Mouse (Mus musculus) heart, embryonic 14.5 days (tissue): ENCODE measurements around the gene Scn4b. TPM values are rescaled to one million over a fixed set of nuclear protein-coding genes. Genes with fewer than 3 reads are reported as not detected.
A peak's percentile ranks its signal among the peaks of the same experiment; 100 is the strongest.

Experiments used
- ATAC-seq: fragments of 200-750 bp; cut with Nextera tagmentation; 2 replicates; pipeline ENCODE4 v1.8.0; 2017; ENCODE audit warnings: low read depth, moderate TSS enrichment; ENCODE audit not compliant: insufficient number of reproducible peaks, insufficient read depth, low FRiP score
- H3K27ac ChIP-seq, 2 experiments: fragments of 200-500 bp in 1 of 2; fragments of 300-500 bp in 1 of 2; sonication (generic) in 1 of 2; replicated peaks in 1 of 2; 2 replicates each; pipeline ENCODE4 v1.5.1; 2012 to 2014; ENCODE audit warnings: low read depth in 2 of 2, low read length in 2 of 2, control low read depth in 1 of 2, mild to moderate bottlenecking in 1 of 2, mixed read lengths in 1 of 2; ENCODE audit not compliant: control insufficient read depth in 1 of 2, insufficient read depth in 1 of 2
- H3K27me3 ChIP-seq: fragments of 300-500 bp; sonication (generic); 2 replicates; pipeline ENCODE4 v1.6.1; 2014; ENCODE audit warnings: mild to moderate bottlenecking, low read length, control low read depth; ENCODE audit not compliant: control insufficient read depth, insufficient read depth
- H3K36me3 ChIP-seq: fragments of 300-500 bp; sonication (generic); 2 replicates; pipeline ENCODE4 v1.6.1; 2014; ENCODE audit warnings: mild to moderate bottlenecking, control low read depth, low read length, mixed read lengths; ENCODE audit not compliant: control insufficient read depth, insufficient read depth
- H3K4me1 ChIP-seq, 2 experiments: fragments of 200-500 bp in 1 of 2; fragments of 300-500 bp in 1 of 2; sonication (generic) in 1 of 2; 2 replicates each; pipeline ENCODE4 v1.6.1; 2012 to 2014; ENCODE audit warnings: low read length in 2 of 2, control low read depth in 1 of 2, mixed read lengths in 1 of 2; ENCODE audit not compliant: control insufficient read depth in 2 of 2, insufficient read depth in 2 of 2
- H3K4me2 ChIP-seq: fragments of 300-500 bp; sonication (generic); 2 replicates; pipeline ENCODE4 v1.6.1; 2014; ENCODE audit warnings: mild to moderate bottlenecking, low read length
- H3K4me3 ChIP-seq, 2 experiments: fragments of 200-500 bp in 1 of 2; fragments of 300-500 bp in 1 of 2; sonication (generic) in 1 of 2; 2 replicates each; pipeline ENCODE4 v1.5.1; 2012 to 2014; ENCODE audit warnings: low read length in 2 of 2, mild to moderate bottlenecking in 2 of 2, control low read depth in 1 of 2, low read depth in 1 of 2, moderate library complexity in 1 of 2; ENCODE audit not compliant: control insufficient read depth in 1 of 2, insufficient read depth in 1 of 2
- H3K9ac ChIP-seq: fragments of 300-500 bp; sonication (generic); 2 replicates; pipeline ENCODE4 v1.6.1; 2014; ENCODE audit warnings: mild to moderate bottlenecking, low read length
- H3K9me3 ChIP-seq: fragments of 300-500 bp; sonication (generic); 2 replicates; pipeline ENCODE4 v1.6.1; 2016; ENCODE audit warnings: low read length, control low read depth; ENCODE audit not compliant: control insufficient read depth
- WGBS: fragments of 180-500 bp; shearing (Covaris S2); extraction: QIAGEN DNeasy Blood & Tissue Kit; methylation state at CpG from one replicate; pipeline ENCODE4 v1.1.7; 2014; 5-methylcytosine and 5-hydroxymethylcytosine counted together
- polyA plus RNA-seq: library from polyadenylated mRNA; unstranded; fragments of >200 nt; fragmentation: Nextera tagmentation; extraction: Ambion mirVana; gene quantifications from 2 replicates; pipeline ENCODE4 v1.2.1, GENCODE M21; 2014

Gene Scn4b
- polyA plus RNA-seq, 1 experiment from 2014 or later = not detected

DNA sequence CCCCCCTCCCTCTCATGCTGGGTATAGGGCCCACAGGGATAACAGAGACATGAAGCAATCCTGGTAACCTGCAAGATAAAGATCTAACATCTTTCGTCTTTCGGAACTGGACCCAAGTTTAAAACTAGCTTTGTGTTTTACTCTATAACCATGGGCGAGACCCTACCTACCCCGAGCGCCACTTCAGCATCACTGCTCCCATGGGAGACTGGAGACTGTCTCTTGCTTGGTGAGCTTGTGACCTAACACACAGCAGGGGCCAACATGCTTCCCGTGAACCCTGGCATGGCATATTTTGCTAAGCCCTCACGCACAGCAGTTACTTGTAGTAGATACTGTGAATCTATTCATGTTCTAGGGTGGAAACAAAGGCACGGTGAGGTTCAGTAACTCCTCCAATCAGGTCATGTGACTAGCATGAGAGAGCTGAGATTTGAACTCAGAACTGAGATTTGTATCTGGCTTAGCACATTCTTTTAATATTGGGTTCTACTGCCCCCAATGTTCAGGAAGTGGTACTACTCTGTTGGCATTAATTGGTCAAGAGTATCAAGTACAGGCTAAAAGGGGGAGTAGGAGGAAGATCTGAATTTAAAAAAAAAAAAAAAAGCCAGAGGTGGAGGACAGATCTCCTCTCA lies 18.8 kb upstream of the Scn4b start:
- H3K4me3 ChIP-seq = no peak overlapping the region
- no peak overlapping the region for H3K9ac ChIP-seq
- 93% methylated on average over 8 of the region's 8 CpGs for WGBS
- no peak for ATAC-seq
- H3K27ac ChIP-seq = no peak overlapping the region
- H3K27me3 ChIP-seq = peaks cover 7% of the 10 kb centered on the region; the same call in 1 of the 2 replicates
- no peaks in the 10 kb centered on the region for H3K9me3 ChIP-seq
- no peaks in the 10 kb centered on the region for H3K36me3 ChIP-seq
- peaks cover 10 to 17% of the 10 kb centered on the region in 2 experiments for H3K4me1 ChIP-seq
- H3K4me2 ChIP-seq = no peak overlapping the region

DNA sequence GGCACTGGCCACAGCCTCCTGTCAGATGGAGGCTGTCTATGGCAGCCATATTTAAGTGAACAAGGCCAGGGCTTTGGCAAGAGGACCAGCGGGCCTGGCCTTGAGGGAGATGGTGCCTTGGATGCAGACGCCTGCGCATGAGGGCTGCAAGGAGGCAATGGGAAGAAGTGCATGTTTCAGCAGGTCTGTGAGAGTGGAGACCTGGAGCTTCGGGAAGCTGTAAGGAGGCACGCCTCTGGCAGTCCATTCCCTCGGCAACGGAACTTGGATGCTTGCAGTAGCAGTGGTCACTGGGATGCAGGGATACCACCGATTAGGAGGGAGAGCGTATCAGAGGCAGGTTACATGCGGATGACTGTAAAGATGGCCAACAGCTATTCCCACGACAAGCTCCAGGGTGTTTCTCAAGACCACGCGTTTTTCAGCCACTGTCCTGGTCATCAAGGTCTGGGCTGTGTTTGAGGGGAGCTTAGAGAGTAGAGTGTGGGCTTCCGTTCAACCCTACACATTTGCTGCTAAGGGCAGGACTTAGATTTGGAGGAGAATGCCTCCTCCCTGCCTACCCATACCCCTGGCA lies 18.2 kb upstream of the Scn4b start:
- no peak overlapping the region for H3K4me2 ChIP-seq
- peaks cover 10 to 17% of the 10 kb centered on the region in 2 experiments for H3K4me1 ChIP-seq
- H3K27me3 ChIP-seq = peaks cover 7% of the 10 kb centered on the region; the same call in 1 of the 2 replicates
- no peaks in the 10 kb centered on the region for H3K9me3 ChIP-seq
- no peak overlapping the region for H3K4me3 ChIP-seq
- ATAC-seq = no peak
- no peak overlapping the region for H3K9ac ChIP-seq
- no peaks in the 10 kb centered on the region for H3K36me3 ChIP-seq
- 84% methylated on average over 14 of the region's 14 CpGs for WGBS
- H3K27ac ChIP-seq = no peak overlapping the region

DNA sequence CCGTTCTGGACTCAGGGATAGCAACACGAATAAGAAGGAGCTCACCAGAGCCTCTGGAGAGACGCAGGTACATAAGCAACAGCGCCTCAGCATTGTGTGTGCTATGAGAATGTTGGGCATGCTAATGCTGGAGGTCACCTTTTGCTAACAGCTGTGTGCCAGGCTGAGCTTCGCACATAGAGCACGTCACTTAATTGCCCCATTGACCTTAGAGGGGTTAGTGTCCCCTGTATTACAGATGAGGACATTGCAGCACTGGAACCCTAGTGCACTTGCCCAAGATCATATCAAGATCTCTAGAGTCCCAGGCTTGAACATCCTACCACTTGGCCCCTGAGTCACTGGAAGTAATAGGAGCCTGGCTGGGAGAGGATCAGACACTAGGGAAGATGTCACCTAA lies 17.6 kb upstream of the Scn4b start:
- H3K4me1 ChIP-seq = peaks cover 10 to 17% of the 10 kb centered on the region in 2 experiments
- H3K9me3 ChIP-seq = no peaks in the 10 kb centered on the region
- H3K27ac ChIP-seq = no peak overlapping the region
- no peaks in the 10 kb centered on the region for H3K36me3 ChIP-seq
- H3K4me3 ChIP-seq = no peak overlapping the region
- no peak overlapping the region for H3K4me2 ChIP-seq
- no peak for ATAC-seq
- H3K9ac ChIP-seq = no peak overlapping the region
- H3K27me3 ChIP-seq = peaks cover 7% of the 10 kb centered on the region; the same call in 1 of the 2 replicates
- 82% methylated on average over 6 of the region's 6 CpGs for WGBS

DNA sequence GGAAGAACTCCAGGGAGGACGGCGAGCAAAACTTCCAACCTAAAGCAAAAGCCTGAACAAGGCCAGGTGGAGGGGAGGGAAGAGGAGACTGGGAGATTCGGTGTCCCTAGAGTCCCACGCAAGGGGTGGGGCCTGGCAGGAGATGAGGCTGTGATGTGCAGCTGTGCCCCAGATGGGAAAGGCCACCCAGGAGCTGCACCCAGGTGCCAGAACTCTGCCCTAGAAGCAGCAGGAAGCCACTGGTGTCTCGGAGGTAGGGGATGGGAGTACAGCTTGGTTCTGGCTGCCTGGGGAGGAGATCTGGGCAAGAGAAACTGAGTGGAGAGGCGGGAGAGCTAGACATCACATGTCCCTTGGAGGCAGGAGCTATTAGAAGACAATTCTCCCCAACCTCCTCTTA lies 17.2 kb upstream of the Scn4b start:
- ATAC-seq = no peak
- Histone ChIP-seq H3K4me3 (no peak overlapping the region), H3K27ac (no peak overlapping the region), H3K27me3 (peaks cover 7% of the 10 kb centered on the region; the same call in 1 of the 2 replicates), H3K4me2 (no peak overlapping the region), H3K9ac (no peak overlapping the region), H3K36me3 (no peaks in the 10 kb centered on the region), H3K4me1 (peaks cover 10 to 17% of the 10 kb centered on the region in 2 experiments), H3K9me3 (no peaks in the 10 kb centered on the region)
- WGBS = 57% methylated on average over 6 of the region's 6 CpGs

DNA sequence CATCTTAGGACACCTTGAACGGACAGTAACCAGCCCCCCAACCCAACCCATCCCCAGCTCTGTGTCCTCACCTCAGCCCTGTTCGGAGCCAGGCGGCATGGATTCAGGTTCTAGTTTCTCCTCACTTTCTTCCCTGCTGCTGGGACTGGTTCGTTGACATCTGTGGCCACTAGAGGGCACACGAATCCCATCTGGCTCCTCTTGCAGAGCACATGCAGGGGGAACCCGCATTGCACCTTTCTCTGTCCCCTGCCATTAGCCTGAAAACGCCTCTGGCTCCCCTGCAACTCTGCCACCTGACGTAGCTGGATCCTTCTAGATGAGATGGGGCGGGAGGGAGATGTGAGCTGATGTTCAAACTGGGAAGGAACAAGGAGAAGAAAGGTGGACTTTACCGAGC lies 16.4 kb upstream of the Scn4b start:
- 5% methylated on average over 10 of the region's 10 CpGs for WGBS
- Histone ChIP-seq H3K27me3 (peaks cover 8% of the 10 kb centered on the region; the same call in 1 of the 2 replicates), H3K9ac (no peak overlapping the region), H3K4me3 (peak overlapping the region; percentile 20 to 23; a peak in 2 of 4 replicates), H3K9me3 (no peaks in the 10 kb centered on the region), H3K36me3 (no peaks in the 10 kb centered on the region), H3K27ac (no peak overlapping the region), H3K4me1 (peaks cover 10 to 17% of the 10 kb centered on the region in 2 experiments), H3K4me2 (peak overlapping the region; percentile 55)
- ATAC-seq = peak; percentile 34; the same call in 1 of the 2 replicates

DNA sequence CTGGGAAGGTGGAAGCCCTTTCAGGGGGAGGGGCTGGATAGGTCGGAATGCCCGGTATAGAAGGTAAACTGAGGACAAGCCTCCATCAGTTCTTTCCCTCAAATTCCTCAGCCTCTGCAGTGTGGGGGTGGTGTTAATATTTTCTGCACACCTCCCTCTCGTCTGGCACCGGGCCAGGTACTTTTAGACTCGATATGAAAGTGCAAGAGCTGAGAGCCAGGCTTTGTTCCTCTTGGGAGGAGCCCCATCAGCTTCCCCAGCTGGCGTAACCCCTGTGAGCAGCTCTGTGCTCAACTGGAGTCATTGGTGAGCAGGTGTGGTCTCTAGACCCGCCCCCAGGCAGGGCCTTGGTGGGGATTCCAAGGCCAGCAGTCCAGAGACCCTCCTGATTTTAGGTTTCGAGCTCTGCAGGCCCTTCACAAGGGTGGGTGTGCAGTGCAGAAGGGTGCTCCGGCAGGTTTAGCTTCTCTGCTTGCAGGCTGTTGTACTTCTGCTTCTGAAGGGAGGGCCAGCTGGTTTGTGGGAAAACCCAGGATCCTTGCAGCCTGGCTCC lies 15.9 kb upstream of the Scn4b start:
- H3K4me3 ChIP-seq = peak overlapping the region; percentile 20 to 23; a peak in 2 of 4 replicates
- no peaks in the 10 kb centered on the region for H3K9me3 ChIP-seq
- no peak for ATAC-seq
- H3K36me3 ChIP-seq = no peaks in the 10 kb centered on the region
- H3K9ac ChIP-seq = no peak overlapping the region
- H3K4me2 ChIP-seq = peak overlapping the region; percentile 55
- 14% methylated on average over 9 of the region's 9 CpGs for WGBS
- H3K27ac ChIP-seq = no peak overlapping the region
- H3K4me1 ChIP-seq = peaks cover 10 to 17% of the 10 kb centered on the region in 2 experiments
- peaks cover 11% of the 10 kb centered on the region; the same call in 1 of the 2 replicates for H3K27me3 ChIP-seq

DNA sequence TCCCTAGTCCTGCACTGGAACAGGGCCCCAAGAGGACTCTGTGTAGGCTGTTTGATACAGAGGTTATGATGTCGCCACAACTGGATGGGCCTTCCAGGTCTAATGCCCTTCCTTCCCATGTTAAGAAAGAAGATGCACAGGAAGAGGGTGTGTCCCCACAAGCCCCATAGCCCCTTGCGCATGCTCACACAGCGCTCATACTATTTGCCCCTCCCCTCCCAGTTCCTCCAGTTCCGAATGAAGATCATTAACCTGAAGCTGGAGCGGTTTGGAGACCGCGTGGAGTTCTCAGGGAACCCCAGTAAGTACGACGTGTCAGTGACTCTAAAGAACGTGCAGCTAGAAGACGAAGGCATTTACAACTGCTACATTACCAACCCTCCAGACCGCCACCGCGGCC lies 13.0 kb upstream of the Scn4b start:
- WGBS = 87% methylated on average over 14 of the region's 14 CpGs
- peaks cover 7 to 9% of the 10 kb centered on the region in 2 experiments; a peak in 2 of 4 replicates for H3K4me1 ChIP-seq
- no peak overlapping the region for H3K4me2 ChIP-seq
- ATAC-seq = no peak
- H3K27me3 ChIP-seq = peaks cover 14% of the 10 kb centered on the region; the same call in 1 of the 2 replicates
- H3K36me3 ChIP-seq = no peaks in the 10 kb centered on the region
- no peak overlapping the region for H3K27ac ChIP-seq
- no peaks in the 10 kb centered on the region for H3K9me3 ChIP-seq
- no peak overlapping the region for H3K9ac ChIP-seq
- H3K4me3 ChIP-seq = no peak overlapping the region
